Mouse (Mus musculus) midbrain, embryonic 14.5 days (tissue): ENCODE measurements at regions not wholly inside any gene's neighbourhood (a gene's known extent, or its start where the extent isn't known, plus 50 kb on each side); places are given as distances from the start of the nearest gene placed in this dataset.

Source experiments
- ATAC-seq: fragments of 200-750 bp; cut with Nextera tagmentation; 2 replicates; pipeline ENCODE4 v1.8.0; 2017; ENCODE audit warnings: moderate number of reproducible peaks, moderate library complexity; ENCODE audit not compliant: low FRiP score, low TSS enrichment
- DNase-seq: peaks from one replicate; pipeline ENCODE4 v3.0.0-alpha.2; 2015
- H3K27ac ChIP-seq: fragments of 300-500 bp; sonication (generic); replicated peaks from 2 replicates; pipeline ENCODE4 v1.5.1; 2014; ENCODE audit warnings: mild to moderate bottlenecking, low read depth, low read length, moderate library complexity
- H3K27me3 ChIP-seq: fragments of 300-500 bp; sonication (generic); 2 replicates; pipeline ENCODE4 v1.6.1; 2014; ENCODE audit warnings: low read length, control low read depth, mixed read lengths; ENCODE audit not compliant: control insufficient read depth, insufficient read depth
- H3K36me3 ChIP-seq: fragments of 300-500 bp; sonication (generic); 2 replicates; pipeline ENCODE4 v1.6.1; 2014; ENCODE audit warnings: low read length, control low read depth; ENCODE audit not compliant: control insufficient read depth, insufficient read depth
- H3K4me1 ChIP-seq: fragments of 300-500 bp; sonication (generic); 2 replicates; pipeline ENCODE4 v1.6.1; 2014; ENCODE audit warnings: mild to moderate bottlenecking, antibody characterized with exemption, low read length, control low read depth; ENCODE audit not compliant: control insufficient read depth, insufficient read depth
- H3K4me2 ChIP-seq: fragments of 300-500 bp; sonication (generic); 2 replicates; pipeline ENCODE4 v1.6.1; 2014; ENCODE audit warnings: mild to moderate bottlenecking, low read length, moderate library complexity
- H3K4me3 ChIP-seq: fragments of 300-500 bp; sonication (generic); replicated peaks from 2 replicates; pipeline ENCODE4 v1.5.1; 2014; ENCODE audit warnings: low read depth, low read length
- H3K9ac ChIP-seq: fragments of 300-500 bp; sonication (generic); replicated peaks from 2 replicates; pipeline ENCODE4 v1.6.1; 2014; ENCODE audit warnings: mild to moderate bottlenecking, low read length, moderate library complexity
- H3K9me3 ChIP-seq: fragments of 300-500 bp; sonication (generic); 2 replicates; pipeline ENCODE4 v1.6.1; 2016; ENCODE audit warnings: low read length, control low read depth, mixed read lengths; ENCODE audit not compliant: control insufficient read depth
- WGBS: fragments of 180-500 bp; shearing (Covaris S2); extraction: QIAGEN DNeasy Blood & Tissue Kit; methylation state at CpG from one replicate; pipeline ENCODE4 v1.1.7; 2014; 5-methylcytosine and 5-hydroxymethylcytosine counted together

- H3K4me3 ChIP-seq: no peak overlapping the region
- no peaks in the 10 kb centered on the region for H3K9me3 ChIP-seq
- DNase-seq: no peak
- H3K27me3 ChIP-seq: no peaks in the 10 kb centered on the region
- WGBS: 88% methylated on average over 11 of the region's 11 CpGs
- no peak for ATAC-seq
- H3K27ac ChIP-seq: no peak overlapping the region
- H3K4me2 ChIP-seq: no peak overlapping the region
- no peaks in the 10 kb centered on the region for H3K4me1 ChIP-seq
- H3K9ac ChIP-seq: no peak overlapping the region
- H3K36me3 ChIP-seq: no peaks in the 10 kb centered on the region
Observed at GRCm38 (mm10) chr10:23052480-23053378, 232.8 kb upstream of the Tcf21 start.

GRCm38 (mm10) chr10:23044466-23044865 lies 224.5 kb upstream of the Tcf21 start:
- Histone ChIP-seq H3K27ac (no peak overlapping the region), H3K9me3 (no peaks in the 10 kb centered on the region), H3K36me3 (no peaks in the 10 kb centered on the region), H3K4me1 (no peaks in the 10 kb centered on the region), H3K4me3 (no peak overlapping the region), H3K27me3 (no peaks in the 10 kb centered on the region), H3K4me2 (no peak overlapping the region), H3K9ac (no peak overlapping the region)
- DNase-seq (no peak), ATAC-seq (no peak)
- WGBS: 75% methylated on average over 3 of the region's 3 CpGs

GRCm38 (mm10) chr10:23031491-23032126 lies 211.6 kb upstream of the Tcf21 start:
- no peaks in the 10 kb centered on the region for H3K27me3 ChIP-seq
- H3K4me2 ChIP-seq: no peak overlapping the region
- H3K9ac ChIP-seq: no peak overlapping the region
- no peaks in the 10 kb centered on the region for H3K4me1 ChIP-seq
- no peaks in the 10 kb centered on the region for H3K36me3 ChIP-seq
- no peak for ATAC-seq
- DNase-seq: no peak
- no peaks in the 10 kb centered on the region for H3K9me3 ChIP-seq
- 79% methylated on average over 4 of the region's 4 CpGs for WGBS
- H3K4me3 ChIP-seq: no peak overlapping the region
- H3K27ac ChIP-seq: no peak overlapping the region

GRCm38 (mm10) chr10:23027961-23028360 lies 208.0 kb upstream of the Tcf21 start:
- Histone ChIP-seq H3K27me3 (no peaks in the 10 kb centered on the region), H3K4me3 (no peak overlapping the region), H3K36me3 (no peaks in the 10 kb centered on the region), H3K9ac (no peak overlapping the region), H3K9me3 (no peaks in the 10 kb centered on the region), H3K4me2 (no peak overlapping the region), H3K27ac (no peak overlapping the region), H3K4me1 (no peaks in the 10 kb centered on the region)
- ATAC-seq: no peak
- 89% methylated on average over 4 of the region's 4 CpGs for whole genome bisulfite sequencing
- no peak for DNase-seq

GRCm38 (mm10) chr10:23017151-23017678 lies 197.2 kb upstream of the Tcf21 start:
- H3K4me2 ChIP-seq: no peak overlapping the region
- no peaks in the 10 kb centered on the region for H3K27me3 ChIP-seq
- H3K36me3 ChIP-seq: no peaks in the 10 kb centered on the region
- DNase-seq: no peak
- H3K9ac ChIP-seq: no peak overlapping the region
- ATAC-seq: no peak
- peaks cover 3% of the 10 kb centered on the region; the same call in 1 of the 2 replicates for H3K4me1 ChIP-seq
- WGBS: 79% methylated on average over 4 of the region's 4 CpGs
- H3K9me3 ChIP-seq: no peaks in the 10 kb centered on the region
- H3K4me3 ChIP-seq: no peak overlapping the region
- no peak overlapping the region for H3K27ac ChIP-seq

GRCm38 (mm10) chr10:23015935-23016694 lies 196.1 kb upstream of the Tcf21 start:
- no peaks in the 10 kb centered on the region for H3K27me3 ChIP-seq
- peak overlapping the region; percentile 61; the same call in 1 of the 2 replicates for H3K27ac ChIP-seq
- no peaks in the 10 kb centered on the region for H3K9me3 ChIP-seq
- DNase-seq (peak; percentile 76), ATAC-seq (peak; percentile 62)
- no peak overlapping the region for H3K4me3 ChIP-seq
- H3K36me3 ChIP-seq: no peaks in the 10 kb centered on the region
- peaks cover 3% of the 10 kb centered on the region; the same call in 1 of the 2 replicates for H3K4me1 ChIP-seq
- no peak overlapping the region for H3K4me2 ChIP-seq
- WGBS: 42% methylated on average over 3 of the region's 3 CpGs
- no peak overlapping the region for H3K9ac ChIP-seq

- WGBS: 80% methylated on average over 4 of the region's 4 CpGs
- DNase-seq (no peak), ATAC-seq (no peak)
- H3K36me3 ChIP-seq: no peaks in the 10 kb centered on the region
- no peaks in the 10 kb centered on the region for H3K9me3 ChIP-seq
- H3K4me1 ChIP-seq: peaks cover 3% of the 10 kb centered on the region; the same call in 1 of the 2 replicates
- H3K4me3 ChIP-seq: no peak overlapping the region
- H3K4me2 ChIP-seq: no peak overlapping the region
- no peaks in the 10 kb centered on the region for H3K27me3 ChIP-seq
- no peak overlapping the region for H3K27ac ChIP-seq
- H3K9ac ChIP-seq: no peak overlapping the region
Observed at GRCm38 (mm10) chr10:23010715-23011114, 190.7 kb upstream of the Tcf21 start.

- DNase-seq (no peak), ATAC-seq (no peak)
- Histone ChIP-seq H3K4me1 (peaks cover 3% of the 10 kb centered on the region; the same call in 1 of the 2 replicates), H3K9ac (no peak overlapping the region), H3K36me3 (no peaks in the 10 kb centered on the region), H3K9me3 (no peaks in the 10 kb centered on the region), H3K4me2 (no peak overlapping the region), H3K4me3 (no peak overlapping the region), H3K27me3 (no peaks in the 10 kb centered on the region), H3K27ac (no peak overlapping the region)
- WGBS: 49% methylated on average over 2 of the region's 2 CpGs
Observed at GRCm38 (mm10) chr10:23010201-23010600, 190.2 kb upstream of the Tcf21 start.
